Mouse (Mus musculus) CD4-positive, CD25-positive, alpha-beta regulatory T cell, adult 2 months (primary cell): ENCODE measurements around the gene Osm.

Source experiments
- DNase-seq: peaks from one replicate; pipeline ENCODE4 v3.0.0-alpha.2; 2012; ENCODE audit warnings: low read depth, low spot score

The Osm gene

GRCm38 (mm10) chr11:4238167-4238566 lies 1.9 kb downstream of the Osm start:
- DNase-seq = no peak

- no peak for DNase-seq
Measured at GRCm38 (mm10) chr11:4239691-4240090, 3.5 kb downstream of the Osm start.

DNA sequence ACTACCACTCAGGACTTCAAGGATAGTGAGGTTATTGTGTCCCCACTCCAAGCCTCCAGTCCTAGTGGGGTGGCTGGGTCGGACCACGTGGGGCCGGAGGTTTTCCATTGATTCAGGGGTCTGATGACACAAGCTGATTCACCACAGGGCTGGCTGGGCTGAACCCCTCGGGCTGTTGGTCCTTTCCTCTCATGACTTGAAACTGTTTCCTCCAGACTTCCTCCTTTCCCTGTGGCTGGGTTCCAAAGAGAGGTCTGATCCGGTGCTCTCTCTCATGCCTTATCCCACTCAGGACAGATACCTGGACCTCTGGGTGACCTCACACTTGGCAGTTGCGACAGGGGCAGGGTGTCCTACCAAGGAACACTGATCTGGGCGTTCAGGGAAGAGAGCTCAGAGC lies 3.9 kb downstream of the Osm start:
- DNase-seq = no peak

DNA sequence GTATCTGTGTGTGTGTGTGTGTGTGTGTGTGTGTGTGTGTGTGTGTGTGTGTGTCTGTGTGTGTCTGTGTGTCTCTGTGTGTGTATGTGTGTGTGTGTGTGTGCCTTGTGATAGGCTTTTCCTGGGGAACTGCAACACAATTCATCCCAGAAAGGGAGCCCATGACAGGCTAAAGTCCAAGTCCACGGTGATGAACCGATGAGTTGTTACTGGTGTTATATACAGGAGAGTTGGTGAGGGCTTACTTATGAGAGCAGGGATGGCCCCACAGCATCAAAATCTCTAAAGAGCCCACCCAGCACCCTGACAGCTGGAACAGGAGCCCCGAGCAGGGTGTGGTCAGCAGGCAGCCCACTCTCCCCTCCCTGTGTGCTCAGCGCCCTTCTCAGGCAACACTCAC lies 5.0 kb downstream of the Osm start:
- DNase-seq = no peak

DNA sequence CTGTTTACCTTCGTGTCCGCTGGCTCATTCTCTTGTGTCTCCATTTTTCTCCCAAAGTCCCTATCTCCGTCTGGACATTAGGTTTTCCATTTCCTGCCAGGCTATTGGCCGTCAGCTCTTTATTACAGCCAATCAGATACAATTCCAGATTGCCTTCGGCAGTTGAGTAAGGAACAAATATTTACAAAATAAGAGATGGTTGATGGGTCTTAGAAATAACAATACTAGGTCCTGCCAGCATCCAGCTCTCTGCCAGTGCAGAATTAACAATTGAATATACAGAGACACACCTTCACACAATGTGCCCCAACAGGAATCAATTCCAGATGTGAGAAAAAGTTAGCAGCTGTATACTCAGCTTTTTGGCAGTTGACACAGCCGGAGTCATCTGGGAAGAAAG lies 9.9 kb downstream of the Osm start:
- no peak for DNase-seq

DNA sequence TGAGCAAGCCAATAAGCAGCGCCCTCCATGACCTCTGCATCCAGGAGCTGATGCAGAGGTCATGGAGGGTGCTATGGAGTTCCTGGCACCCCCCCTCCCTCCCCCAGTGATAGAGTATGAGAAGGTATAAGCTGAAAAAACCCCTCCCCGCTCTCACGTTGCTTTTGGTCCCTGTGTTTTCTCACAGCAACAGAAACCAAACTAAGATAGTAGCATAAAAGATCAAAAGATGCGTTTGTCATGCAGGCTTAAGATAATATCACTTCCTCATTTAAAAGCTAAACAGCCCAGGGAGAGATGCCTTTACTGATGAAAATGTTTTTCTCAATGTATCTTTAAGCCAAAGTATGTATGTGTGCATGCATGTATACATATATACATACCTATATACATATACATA lies 10.4 kb downstream of the Osm start:
- DNase-seq = peak; percentile 67

DNA sequence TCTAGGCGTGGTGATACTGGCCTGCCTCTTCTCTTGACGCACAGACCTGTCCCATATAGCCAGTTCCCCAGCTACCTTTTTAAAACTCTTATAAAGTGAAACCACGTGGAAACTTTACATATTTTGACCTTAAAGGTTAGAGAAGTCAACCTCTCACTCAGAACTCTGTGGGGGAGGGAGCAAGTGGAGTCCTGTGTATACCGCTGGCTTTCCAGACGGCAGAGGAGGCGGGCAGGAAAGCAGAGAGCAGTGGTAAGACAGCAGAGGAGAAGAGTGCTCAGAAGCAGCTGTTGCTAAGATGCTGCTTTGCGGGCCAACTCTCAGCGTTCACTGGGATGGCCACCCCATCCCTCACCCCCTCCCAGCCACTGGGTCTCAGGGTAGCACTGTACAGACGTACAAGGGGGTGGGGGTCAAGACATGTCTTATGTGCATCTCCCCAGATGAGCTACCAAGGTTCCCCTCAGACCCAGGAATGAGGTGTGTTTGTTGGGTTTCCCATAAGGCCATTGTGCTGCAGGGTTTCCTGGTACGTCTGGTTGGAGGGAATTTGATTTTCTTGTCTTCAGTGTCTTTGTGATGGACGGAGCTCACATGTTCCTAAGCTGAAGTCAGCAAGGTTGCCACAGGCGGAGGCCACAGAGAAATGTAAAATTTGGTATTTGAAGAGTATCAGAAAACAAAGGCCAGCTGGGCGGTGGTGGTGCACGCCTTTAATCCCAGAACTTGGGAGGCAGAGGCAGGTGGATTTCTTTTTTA lies 11.2 kb downstream of the Osm start:
- DNase-seq = peak; percentile 68

- DNase-seq = no peak
Measured at GRCm38 (mm10) chr11:4249151-4249550, 12.9 kb downstream of the Osm start.

GRCm38 (mm10) chr11:4250290-4250689 lies 14.1 kb downstream of the Osm start:
- no peak for DNase-seq

DNA sequence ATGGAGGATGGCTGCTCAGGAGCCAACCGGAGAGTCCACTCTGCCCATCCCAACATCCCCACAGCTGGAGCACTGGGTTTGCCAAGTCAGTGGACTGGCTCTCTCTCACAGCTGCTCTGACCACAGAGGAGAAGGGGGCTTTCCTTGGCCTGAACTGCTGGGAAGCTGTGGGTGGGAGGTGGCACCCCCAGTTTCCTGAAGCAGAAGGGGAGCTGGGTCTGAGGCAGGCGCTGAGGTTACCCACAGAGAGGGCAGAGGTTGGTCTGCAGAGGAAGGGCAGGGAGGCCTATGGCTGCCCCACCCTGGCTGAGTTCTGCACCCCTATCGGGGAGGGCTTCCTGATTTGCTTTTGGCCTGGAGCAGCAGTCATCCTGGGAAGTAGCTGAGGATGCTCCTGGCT lies 15.2 kb downstream of the Osm start:
- DNase-seq = peak; percentile 27

- no peak for DNase-seq
Measured at GRCm38 (mm10) chr11:4252886-4253285, 16.7 kb downstream of the Osm start.

- no peak for DNase-seq
Measured at GRCm38 (mm10) chr11:4256846-4257607, 20.8 kb downstream of the Osm start, which contains the start of gene Lif. Lif (plus strand) TSS chr11:4257557.

- no peak for DNase-seq
Measured at GRCm38 (mm10) chr11:4257756-4258155, 21.5 kb downstream of the Osm start.

DNA sequence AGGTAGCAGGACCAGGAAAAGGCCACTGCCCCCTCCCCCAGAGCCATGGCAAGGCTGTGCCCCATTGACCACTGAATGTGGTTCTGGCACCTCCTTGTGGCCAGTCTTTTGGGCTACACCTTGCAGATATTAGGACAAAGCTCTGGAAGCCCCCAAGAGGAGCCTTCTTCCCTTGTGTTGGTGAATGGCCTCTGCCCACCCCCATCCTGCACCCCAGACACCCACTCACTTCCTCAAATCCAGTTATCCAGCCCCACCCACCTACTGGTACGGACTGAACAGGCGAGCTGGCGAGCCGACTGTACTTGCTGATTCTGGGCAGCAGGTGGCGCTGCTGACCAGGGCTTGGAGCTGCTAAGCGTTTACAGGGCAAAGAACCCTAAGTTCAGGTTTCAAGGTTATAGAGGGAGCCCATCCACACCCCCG lies 22.4 kb downstream of the Osm start:
- DNase-seq = peak; percentile 94

GRCm38 (mm10) chr11:4260463-4261187 lies 24.4 kb downstream of the Osm start:
- peak; percentile 57 for DNase-seq

GRCm38 (mm10) chr11:4261188-4261494 lies 24.9 kb downstream of the Osm start:
- peak; percentile 80 for DNase-seq

DNA sequence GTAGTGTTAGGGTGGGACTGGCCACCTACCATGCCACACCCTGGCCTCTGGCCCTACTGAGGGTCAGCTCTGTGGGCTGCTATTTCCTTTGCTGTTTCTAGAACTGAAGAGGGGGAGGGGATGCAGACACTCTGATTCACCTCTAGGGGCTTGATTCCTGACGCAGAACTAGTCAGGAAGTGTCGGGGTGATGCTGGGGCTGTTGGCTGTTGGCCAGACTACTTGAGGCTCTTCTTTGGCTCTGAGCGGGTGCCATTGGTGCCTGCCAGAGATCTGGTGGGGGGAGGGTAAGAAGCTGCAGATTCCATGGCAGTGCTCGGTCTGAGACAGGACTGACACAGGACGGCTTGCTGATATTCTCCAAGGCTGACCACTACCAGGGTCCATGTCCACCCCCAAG lies 25.7 kb downstream of the Osm start:
- DNase-seq = peak; percentile 83

- peak; percentile 39 for DNase-seq
Measured at GRCm38 (mm10) chr11:4262847-4263246, 26.6 kb downstream of the Osm start.

DNA sequence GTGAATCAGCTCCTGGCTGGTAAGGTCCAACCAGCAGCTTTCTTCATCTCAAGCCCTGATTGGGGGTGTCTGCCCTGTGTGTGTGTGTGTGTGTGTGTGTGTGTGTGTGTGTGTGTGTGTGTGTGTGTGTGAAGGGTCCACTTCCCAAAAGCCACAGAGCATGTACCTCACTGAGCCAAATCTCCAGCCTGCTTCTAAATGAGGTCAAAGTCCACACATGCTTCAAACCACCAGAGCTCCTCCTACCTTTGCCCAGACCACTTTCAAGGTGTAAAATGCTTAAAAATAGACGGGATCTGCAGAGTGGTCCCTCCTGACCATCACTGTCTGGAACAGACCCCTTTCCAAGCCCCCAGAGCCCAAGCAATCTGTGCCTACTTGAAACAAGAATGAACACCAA lies 27.1 kb downstream of the Osm start:
- no peak for DNase-seq

- DNase-seq = no peak
Measured at GRCm38 (mm10) chr11:4264066-4264465, 27.8 kb downstream of the Osm start.

DNA sequence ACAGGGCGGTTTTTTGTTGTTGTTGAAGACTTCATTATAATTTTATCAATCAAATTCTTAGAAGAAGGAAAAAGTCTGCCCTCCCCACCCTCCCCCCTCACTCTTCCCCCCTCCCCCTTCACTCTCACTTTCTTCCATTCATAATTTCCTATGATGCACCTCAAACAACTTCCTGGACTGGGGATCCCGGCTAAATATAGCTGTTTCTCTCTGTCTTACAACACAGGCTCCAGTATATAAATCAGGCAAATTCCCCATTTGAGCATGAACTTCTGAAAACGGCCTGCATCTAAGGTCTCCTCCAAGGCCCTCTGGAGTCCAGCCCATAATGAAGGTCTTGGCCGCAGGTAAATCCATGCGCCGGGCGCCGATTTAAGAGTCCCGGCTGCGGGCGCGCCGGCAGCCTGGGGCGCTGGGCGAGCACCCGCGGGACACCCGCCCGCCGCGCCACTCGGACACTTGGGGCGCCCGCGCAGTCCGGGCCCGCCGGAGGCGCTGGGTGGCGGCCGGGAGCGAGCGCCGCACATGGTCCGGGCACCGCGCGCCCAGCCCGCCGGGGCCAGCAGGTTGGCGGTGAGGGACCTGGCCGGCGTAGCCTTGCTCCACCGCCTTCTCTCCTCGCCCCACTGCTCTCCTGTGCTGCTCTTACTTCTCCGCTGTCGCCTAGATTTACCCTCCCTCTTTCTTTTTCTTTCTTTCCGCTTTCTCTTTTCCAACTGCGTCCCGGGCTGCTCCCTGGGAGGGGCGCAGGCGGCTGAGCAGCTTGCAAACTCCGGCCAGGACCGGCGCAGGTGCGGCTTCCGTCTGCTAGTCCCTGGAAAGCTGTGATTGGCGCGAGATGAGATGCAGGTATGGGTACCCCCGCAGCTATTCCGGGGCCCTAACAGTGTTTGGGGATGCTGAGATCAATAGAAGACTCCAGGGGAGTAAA lies 30.3 kb downstream of the Osm start:
- DNase-seq = peak; percentile 56
